Mouse (Mus musculus) neural tube, embryonic 11.5 days (tissue): ENCODE measurements at regions not wholly inside any gene's neighbourhood (a gene's known extent, or its start where the extent isn't known, plus 50 kb on each side); places are given as distances from the start of the nearest gene placed in this dataset.

Source experiments
- ATAC-seq: fragments of 200-750 bp; cut with Nextera tagmentation; 2 replicates; pipeline ENCODE4 v1.8.0; 2017; ENCODE audit warnings: moderate number of reproducible peaks, mild to moderate bottlenecking, moderate TSS enrichment, moderate library complexity; ENCODE audit not compliant: insufficient read depth, low FRiP score, low TSS enrichment
- DNase-seq: peaks from one replicate; pipeline ENCODE4 v3.0.0-alpha.2; 2015; ENCODE audit warnings: low spot score
- H3K27ac ChIP-seq: fragments of 300-500 bp; sonication (generic); 2 replicates; pipeline ENCODE4 v1.5.1; 2014; ENCODE audit warnings: low read depth, mild to moderate bottlenecking, low read length
- H3K27me3 ChIP-seq: fragments of 300-500 bp; sonication (generic); 2 replicates; pipeline ENCODE4 v1.6.1; 2014; ENCODE audit warnings: mild to moderate bottlenecking, low read length, mixed read lengths; ENCODE audit not compliant: control insufficient read depth, insufficient read depth
- H3K36me3 ChIP-seq: fragments of 300-500 bp; sonication (generic); 2 replicates; pipeline ENCODE4 v1.6.1; 2014; ENCODE audit warnings: mild to moderate bottlenecking, low read length, moderate library complexity, mixed read lengths; ENCODE audit not compliant: control insufficient read depth, insufficient read depth
- H3K4me1 ChIP-seq: fragments of 300-500 bp; sonication (generic); 2 replicates; pipeline ENCODE4 v1.6.1; 2014; ENCODE audit warnings: low read length, mixed read lengths; ENCODE audit not compliant: control insufficient read depth, insufficient read depth
- H3K4me2 ChIP-seq: fragments of 300-500 bp; sonication (generic); 2 replicates; pipeline ENCODE4 v1.6.1; 2014; ENCODE audit warnings: low read depth, mild to moderate bottlenecking, moderate library complexity
- H3K4me3 ChIP-seq: fragments of 300-500 bp; sonication (generic); 2 replicates; pipeline ENCODE4 v1.5.1; 2014; ENCODE audit warnings: low read depth, low read length
- H3K9ac ChIP-seq: fragments of 300-500 bp; sonication (generic); 2 replicates; pipeline ENCODE4 v1.6.1; 2014; ENCODE audit warnings: mild to moderate bottlenecking, low read length
- H3K9me3 ChIP-seq: fragments of 300-500 bp; sonication (generic); 2 replicates; pipeline ENCODE4 v1.6.1; 2016; ENCODE audit warnings: low read length; ENCODE audit not compliant: control insufficient read depth
- WGBS: fragments of 180-500 bp; shearing (Covaris S2); extraction: QIAGEN DNeasy Blood & Tissue Kit; methylation state at CpG from one replicate; pipeline ENCODE4 v1.1.7; 2014; 5-methylcytosine and 5-hydroxymethylcytosine counted together

DNA sequence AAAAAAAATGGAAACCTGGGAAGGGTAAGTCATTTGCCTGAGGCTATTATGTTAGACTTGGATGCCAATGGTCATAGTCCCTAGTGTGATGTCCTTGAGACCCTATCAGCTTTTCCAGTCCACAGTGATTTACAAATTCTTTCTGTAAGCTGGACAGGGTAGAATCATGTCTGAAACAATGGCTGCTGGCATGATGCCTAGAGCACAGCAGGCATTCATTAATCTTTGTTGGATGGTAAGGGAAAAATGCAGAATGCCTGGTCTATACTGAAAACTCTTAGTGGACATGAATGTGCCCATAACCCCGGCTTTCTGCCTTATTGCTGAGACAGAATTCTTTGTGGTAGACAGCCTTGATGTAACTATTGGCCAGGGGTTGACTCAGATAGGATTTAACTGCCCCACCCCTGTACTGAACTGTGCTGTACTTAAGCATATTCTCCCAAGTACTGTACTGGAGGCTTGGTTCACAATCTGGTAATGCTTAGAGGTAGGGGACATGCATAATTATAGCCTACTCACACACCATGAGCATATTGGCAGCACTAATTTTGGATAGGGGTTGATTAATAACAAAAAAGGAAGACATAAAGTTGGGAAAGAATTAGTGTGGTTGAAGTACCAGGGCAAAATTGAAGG, 424.8 kb downstream of the Zfp619 start:
- Histone ChIP-seq H3K9me3 (no peaks in the 10 kb centered on the region), H3K4me2 (no peak overlapping the region), H3K36me3 (no peaks in the 10 kb centered on the region), H3K27ac (no peak overlapping the region), H3K9ac (no peak overlapping the region), H3K4me3 (no peak overlapping the region), H3K4me1 (no peaks in the 10 kb centered on the region), H3K27me3 (no peaks in the 10 kb centered on the region)
- DNase-seq = no peak
- peak; percentile 35; the same call in 1 of the 2 replicates for ATAC-seq
- 61% methylated on average over 1 of the region's 1 CpGs for WGBS

DNA sequence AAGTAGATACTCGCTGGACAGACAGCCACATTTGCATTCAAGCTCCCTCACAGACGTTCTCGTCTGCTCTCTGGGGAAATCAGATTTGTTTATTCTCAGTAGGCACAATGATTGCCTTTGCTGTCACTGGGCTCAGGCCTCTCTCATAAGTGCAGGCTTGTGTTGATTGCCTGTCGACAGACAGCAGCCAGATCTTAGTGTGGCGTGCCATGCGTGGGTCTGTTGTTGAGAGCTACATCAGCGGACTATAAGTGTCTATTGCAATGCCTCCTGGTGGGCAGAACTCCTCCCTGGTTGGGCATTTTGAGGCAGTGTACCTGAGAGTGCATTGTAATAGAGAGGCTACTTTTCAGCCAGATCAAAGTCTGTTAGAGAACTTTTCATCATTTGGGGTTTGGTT, 436.5 kb downstream of the Zfp619 start:
- Histone ChIP-seq H3K27me3 (no peaks in the 10 kb centered on the region), H3K4me2 (no peak overlapping the region), H3K9me3 (no peaks in the 10 kb centered on the region), H3K4me1 (no peaks in the 10 kb centered on the region), H3K4me3 (no peak overlapping the region), H3K9ac (no peak overlapping the region), H3K27ac (no peak overlapping the region), H3K36me3 (no peaks in the 10 kb centered on the region)
- ATAC-seq (no peak), DNase-seq (no peak)
- WGBS = 70% methylated on average over 7 of the region's 7 CpGs

DNA sequence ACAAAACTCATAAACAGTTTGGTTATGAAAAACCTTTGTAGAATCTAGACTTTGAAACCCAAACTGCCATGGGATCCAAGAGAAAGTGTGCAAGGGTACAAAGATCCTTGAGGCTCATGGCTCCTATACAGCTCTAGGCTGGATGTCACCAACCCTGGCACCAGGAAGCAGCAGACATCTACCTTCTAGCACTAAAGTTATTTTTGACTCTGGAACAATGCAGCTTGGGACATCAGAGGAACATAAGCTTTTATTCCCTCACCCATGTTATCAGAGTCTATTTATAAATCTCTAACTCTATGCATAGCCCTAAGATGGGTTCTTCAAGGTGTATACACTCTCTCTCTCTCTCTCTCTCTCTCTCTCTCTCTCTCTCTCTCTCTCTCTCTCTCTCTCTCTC, 437.4 kb downstream of the Zfp619 start:
- H3K9me3 ChIP-seq = no peaks in the 10 kb centered on the region
- H3K4me1 ChIP-seq = no peaks in the 10 kb centered on the region
- no peak overlapping the region for H3K4me3 ChIP-seq
- H3K4me2 ChIP-seq = no peak overlapping the region
- H3K9ac ChIP-seq = no peak overlapping the region
- no peaks in the 10 kb centered on the region for H3K27me3 ChIP-seq
- DNase-seq = no peak
- H3K27ac ChIP-seq = no peak overlapping the region
- no peak for ATAC-seq
- H3K36me3 ChIP-seq = no peaks in the 10 kb centered on the region

DNA sequence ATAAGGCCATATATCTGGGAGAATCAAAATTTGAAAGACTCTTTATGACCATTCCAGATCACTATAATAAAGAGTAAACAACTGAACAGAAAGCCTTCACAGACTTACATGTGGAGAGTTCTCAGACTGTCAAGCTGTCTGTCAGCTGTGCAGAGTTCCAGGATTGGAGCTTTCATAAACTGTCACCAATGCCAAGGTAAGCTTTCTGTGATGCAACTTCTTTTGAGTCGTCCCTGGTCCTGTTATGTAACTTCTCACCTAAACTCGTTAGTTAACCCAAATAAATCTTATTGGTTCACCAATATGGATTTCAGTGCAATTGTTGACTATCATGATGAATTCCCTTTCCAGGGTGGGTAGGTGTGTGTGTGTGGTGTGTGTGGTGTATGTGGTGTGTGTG, 460.6 kb downstream of the Zfp619 start:
- no peak overlapping the region for H3K27ac ChIP-seq
- WGBS = 83% methylated on average over 2 of the region's 2 CpGs
- ATAC-seq = no peak
- H3K4me3 ChIP-seq = no peak overlapping the region
- no peaks in the 10 kb centered on the region for H3K27me3 ChIP-seq
- no peaks in the 10 kb centered on the region for H3K4me1 ChIP-seq
- no peaks in the 10 kb centered on the region for H3K36me3 ChIP-seq
- no peaks in the 10 kb centered on the region for H3K9me3 ChIP-seq
- H3K9ac ChIP-seq = no peak overlapping the region
- no peak for DNase-seq
- no peak overlapping the region for H3K4me2 ChIP-seq

DNA sequence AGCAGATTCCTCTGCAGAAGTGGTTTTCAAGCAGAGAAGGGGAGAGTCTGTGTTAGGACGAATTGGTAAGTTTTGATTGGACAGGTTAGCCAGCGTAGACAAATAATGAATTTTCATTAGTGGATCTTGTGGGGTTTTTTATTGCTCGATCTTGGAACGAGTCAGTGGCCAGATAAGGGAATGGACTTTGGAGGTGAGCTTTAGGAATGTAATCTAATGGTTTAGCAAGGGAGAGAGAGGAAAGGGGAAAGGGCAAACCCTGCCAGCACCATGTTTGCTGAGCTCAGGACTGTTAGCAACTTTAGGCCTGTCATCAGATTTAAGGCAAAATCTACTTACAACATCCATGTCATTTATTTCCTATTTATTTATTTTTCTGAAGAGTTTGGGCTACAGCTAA, 464.1 kb downstream of the Zfp619 start:
- Histone ChIP-seq H3K27ac (no peak overlapping the region), H3K4me3 (no peak overlapping the region), H3K4me1 (no peaks in the 10 kb centered on the region), H3K4me2 (no peak overlapping the region), H3K9me3 (no peaks in the 10 kb centered on the region), H3K27me3 (no peaks in the 10 kb centered on the region), H3K9ac (no peak overlapping the region), H3K36me3 (no peaks in the 10 kb centered on the region)
- DNase-seq (no peak), ATAC-seq (no peak)
- WGBS = 83% methylated on average over 4 of the region's 4 CpGs
